Mouse (Mus musculus) lung, postnatal 0 days (tissue): ENCODE data around the gene Kalrn.

Source experiments
- CTCF ChIP-seq: IDR thresholded peaks from 2 replicates; pipeline ENCODE4 v1.5.1; 2016; ENCODE audit warnings: antibody characterized with exemption, mild to moderate bottlenecking
- EP300 ChIP-seq: IDR thresholded peaks from 2 replicates; pipeline ENCODE4 v1.6.1; 2016; ENCODE audit warnings: antibody characterized with exemption, mild to moderate bottlenecking, control low read depth

DNA sequence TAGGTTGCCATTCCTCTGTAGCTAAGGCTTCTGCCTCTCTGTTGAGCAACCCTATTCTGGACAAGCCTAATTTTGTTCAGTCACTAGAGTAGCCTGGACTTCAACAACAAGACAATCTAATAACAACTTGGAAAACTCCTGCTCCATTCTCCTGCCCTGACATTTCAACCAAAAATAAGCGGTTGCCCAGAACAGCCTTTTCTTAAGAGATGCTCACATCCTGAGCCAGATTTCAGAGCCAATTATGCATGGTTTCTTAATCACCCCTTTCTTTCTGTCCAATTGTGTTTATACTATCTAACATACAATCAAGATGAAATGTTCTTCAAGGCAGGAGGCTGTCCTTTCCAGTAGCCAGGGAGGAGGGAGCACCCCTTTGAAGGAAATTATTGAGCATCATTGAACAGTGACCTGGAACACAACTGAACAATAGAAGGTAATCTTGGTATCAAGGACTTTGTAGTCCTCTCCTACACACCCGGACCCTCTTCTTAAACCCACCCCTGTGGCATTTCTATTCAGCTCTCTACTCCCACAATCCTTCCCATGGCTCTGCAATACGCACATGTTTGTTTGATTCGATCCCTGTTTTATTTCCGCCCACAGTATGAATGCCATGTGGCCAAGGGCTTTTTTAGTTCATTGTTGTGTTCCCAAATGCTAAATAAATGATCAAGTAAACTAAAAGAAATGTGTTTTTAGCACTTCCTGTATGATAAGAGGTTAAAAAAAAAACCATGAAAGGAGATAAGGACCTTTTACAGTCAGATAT, 275.2 kb downstream of the Kalrn start:
- no peak for TF ChIP-seq CTCF
- TF ChIP-seq EP300, result no peak
